Mouse (Mus musculus) liver, adult 10 weeks (tissue): ENCODE measurements around the gene Hsdl1. TPM values are rescaled to one million over a fixed set of nuclear protein-coding genes. Genes with fewer than 3 reads are reported as not detected.

Source experiments
- polyA plus RNA-seq: library from polyadenylated mRNA; stranded (reverse); fragments of 350-450 nt; fragmentation: Illumina TruSeq; extraction: RNeasy Lipid Tissue Mini Kit (QIAGEN cat#74804); gene quantifications from one replicate; pipeline ENCODE4 v1.2.3, GENCODE M21; 2014; ENCODE audit warnings: low read depth, low replicate concordance

The Hsdl1 gene
- polyA plus RNA-seq = 2.6 TPM

DNA sequence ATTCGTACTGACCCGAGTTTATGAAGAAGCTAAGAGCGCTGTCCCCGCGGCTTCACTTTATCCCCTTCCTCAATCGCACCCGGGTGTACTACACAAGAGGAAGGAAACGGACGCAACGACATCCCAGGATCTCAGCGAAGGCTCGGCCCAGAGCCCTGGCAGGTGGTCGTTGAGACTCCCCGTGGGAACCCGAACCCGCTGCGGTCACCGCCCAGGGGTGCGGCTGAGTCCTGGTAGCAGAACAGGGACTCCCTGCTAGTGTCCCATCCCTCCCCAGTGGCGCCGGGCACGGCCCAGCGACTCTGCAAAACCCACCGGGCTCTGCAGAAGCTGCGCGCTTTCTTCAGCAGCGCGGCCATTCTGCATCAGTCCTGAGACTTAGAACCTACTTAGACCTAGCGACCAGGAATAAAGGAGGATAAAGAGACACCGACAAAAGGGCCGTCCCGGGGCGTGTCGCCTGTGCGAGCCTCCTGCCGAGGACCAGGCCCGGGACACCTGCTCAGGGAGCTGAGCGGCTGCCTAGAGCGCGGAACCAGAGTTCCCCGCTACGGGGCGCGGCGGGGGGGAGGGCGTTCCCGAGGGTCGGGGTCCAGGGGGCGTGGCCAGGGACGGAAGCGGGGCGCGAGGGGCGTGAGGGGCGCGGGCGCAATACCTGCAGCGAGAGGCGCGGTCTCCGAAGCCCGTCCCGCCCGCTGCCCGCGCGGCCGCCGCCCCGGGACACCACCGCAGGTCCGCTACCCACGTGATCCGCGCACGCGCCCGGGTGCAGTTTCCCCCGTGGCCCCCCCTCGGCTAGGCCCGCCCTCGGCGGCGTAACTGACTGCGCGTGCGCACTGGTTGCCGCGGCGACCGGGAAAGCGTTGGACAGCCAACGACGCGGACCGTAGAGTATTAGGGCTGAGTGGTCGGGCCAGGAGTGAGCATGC lies at the start of gene Hsdl1, which contains the start of gene Dnaaf1:
Hsdl1 (minus strand) TSS at position 747 of the 929 bp plus-strand sequence.
Dnaaf1 (plus strand) TSS at position 799 of the 929 bp plus-strand sequence.

GRCm38 (mm10) chr8:119612471-119612870 lies 37.5 kb upstream of the Hsdl1 start, which contains the start of gene Adad2:
Gene Adad2, plus strand, starts transcription at chr8:119612747.

DNA sequence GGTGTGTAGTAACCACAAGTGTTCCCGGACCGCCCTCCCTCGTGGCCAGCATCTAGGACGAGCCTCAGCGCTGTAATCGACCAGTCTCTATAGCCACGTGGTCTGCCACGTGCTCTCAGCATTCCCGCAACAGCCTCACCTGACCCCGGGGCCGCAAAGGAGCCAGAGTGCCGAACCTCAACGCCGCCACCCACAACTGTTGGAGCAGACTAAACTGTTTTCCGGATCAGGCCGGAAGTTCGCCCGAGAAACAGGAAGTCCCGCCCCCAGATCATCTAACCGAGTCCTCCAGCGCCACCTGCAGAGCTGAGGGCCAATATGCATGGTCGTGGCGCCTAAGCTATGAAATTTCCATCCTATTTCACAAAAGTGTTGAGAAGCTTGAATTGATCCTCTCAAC lies 30.0 kb upstream of the Hsdl1 start, which contains the start of gene Taf1c:
Taf1c (minus strand) TSS at position 227 of the 400 bp plus-strand sequence.

DNA sequence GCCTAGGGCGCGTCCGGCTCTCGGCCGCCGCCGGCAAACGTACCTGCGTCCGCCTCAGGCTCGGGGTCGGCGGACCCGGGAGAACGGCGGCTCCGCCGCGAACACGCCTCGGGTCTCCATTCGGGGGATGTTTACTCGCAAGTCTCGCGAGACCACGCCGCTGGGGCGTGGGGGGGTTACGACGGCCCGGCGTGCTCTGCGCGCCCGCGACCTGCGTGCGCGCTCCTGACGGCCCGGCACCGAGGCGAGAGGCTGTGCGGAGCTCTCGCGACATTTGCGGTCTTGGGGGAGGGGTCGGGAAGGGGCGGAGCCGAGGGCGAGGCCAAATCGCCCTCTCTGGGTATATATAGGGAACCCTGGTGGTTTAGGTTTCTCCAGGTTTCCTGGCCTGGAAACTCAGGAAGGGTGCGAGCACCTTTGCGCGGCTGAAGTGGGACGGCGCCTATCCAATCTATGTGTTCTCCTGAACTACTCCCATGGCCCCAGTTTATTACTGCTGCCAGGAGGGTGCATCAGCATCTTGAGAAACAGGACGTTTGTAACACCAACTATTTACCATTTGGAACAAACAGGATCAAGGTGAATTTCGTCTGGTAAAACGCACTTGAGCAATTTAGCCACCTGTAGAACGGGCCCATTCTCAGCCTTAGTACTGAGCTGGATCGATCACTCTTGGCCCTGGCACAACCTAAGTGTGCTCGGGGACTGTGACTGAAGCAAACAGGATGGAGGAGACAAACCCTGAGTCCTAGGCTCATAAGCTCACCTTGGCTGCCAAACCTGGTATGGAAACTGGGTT lies 16.2 kb downstream of the Hsdl1 start, which contains the start of gene Mbtps1:
Mbtps1 (minus strand) TSS at position 133 of the 799 bp plus-strand sequence.

Other genes starting within 250 kb of the Hsdl1 start
- 112 TPM for gene Hsbp1, start 230.7 kb downstream of the Hsdl1 start, polyA plus RNA-seq
- 6.6 TPM for gene Mlycd, start 180.3 kb downstream of the Hsdl1 start, polyA plus RNA-seq
- 5.6 TPM for gene Osgin1, start 141.1 kb downstream of the Hsdl1 start, polyA plus RNA-seq
- not detected for gene Necab2, start 128.5 kb downstream of the Hsdl1 start, polyA plus RNA-seq
- gene Slc38a8, start 73.5 kb downstream of the Hsdl1 start, polyA plus RNA-seq = not detected
- gene Mbtps1, start 16.4 kb downstream of the Hsdl1 start, polyA plus RNA-seq = 13.8 TPM
- not detected for gene Dnaaf1, start 52 bp upstream of the Hsdl1 start, polyA plus RNA-seq
- not detected for gene Taf1c, start 30.0 kb upstream of the Hsdl1 start, polyA plus RNA-seq
- not detected for gene Adad2, start 37.6 kb upstream of the Hsdl1 start, polyA plus RNA-seq
- gene Kcng4, start 60.5 kb upstream of the Hsdl1 start, polyA plus RNA-seq = not detected
- gene Wfdc1, start 91.2 kb upstream of the Hsdl1 start, polyA plus RNA-seq = 2.4 TPM
- not detected for gene Atp2c2, start 124.8 kb upstream of the Hsdl1 start, polyA plus RNA-seq
- 1.9 TPM for gene Tldc1, start 203.2 kb upstream of the Hsdl1 start, polyA plus RNA-seq